Mouse (Mus musculus) heart, postnatal 10 days (tissue): ENCODE measurements at regions not wholly inside any gene's neighbourhood (a gene's known extent, or its start where the extent isn't known, plus 50 kb on each side); places are given as distances from the start of the nearest gene placed in this dataset.

Experiments
- DNase-seq, 2 experiments: peaks; one replicate each; pipeline ENCODE4 v3.0.0; 2021
- intact Hi-C: fragments of 180-260 bp; cut with DNase I; formaldehyde crosslinking; loops from one replicate; pipeline ENCODE4 v1.15.1; 2025

GRCm38 (mm10) chr5:149906927-149907326, 111.5 kb upstream of the Rxfp2 start:
- no peak for DNase-seq

GRCm38 (mm10) chr5:149908376-149909078, 109.9 kb upstream of the Rxfp2 start:
- intact Hi-C loops = no loop called here
- peak; percentile 25 to 26 for DNase-seq

More at GRCm38 (mm10) chr5:149906927-149907326, 111.5 kb upstream of the Rxfp2 start:
- intact Hi-C loops = no loop called here

DNA sequence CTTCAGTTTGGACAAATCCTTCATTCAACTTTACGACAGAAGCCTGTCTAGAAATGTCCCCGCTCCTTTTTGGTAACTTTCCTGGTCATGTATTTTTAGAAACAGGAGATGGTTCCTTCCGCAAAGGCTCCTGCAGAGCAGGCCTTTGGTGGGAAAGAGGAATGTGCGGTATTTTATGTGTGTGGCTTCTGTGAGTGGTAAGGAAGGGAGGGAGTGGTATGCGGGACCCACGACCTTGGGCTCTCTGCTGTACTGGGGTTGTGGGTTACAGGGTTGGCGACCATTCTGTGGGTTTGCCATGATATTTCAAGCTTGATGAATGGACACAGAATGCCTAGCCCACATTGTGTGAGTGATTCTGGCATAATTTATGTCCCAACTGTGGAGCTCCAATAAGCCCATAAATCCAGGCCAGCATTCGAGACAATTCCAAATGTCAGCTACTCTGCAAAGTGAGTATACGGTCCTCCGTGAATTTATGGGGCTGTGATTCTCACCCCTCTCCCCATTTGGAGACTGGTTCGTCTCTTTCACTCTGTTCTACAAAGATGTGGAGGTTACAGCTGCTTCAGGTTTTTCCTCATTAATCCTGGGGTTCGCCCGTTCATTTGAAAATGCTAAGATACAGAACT, 109.3 kb upstream of the Rxfp2 start:
- peak; percentile 4 to 23 for DNase-seq

GRCm38 (mm10) chr5:149909971-149910370, 108.5 kb upstream of the Rxfp2 start:
- intact Hi-C loops = no loop called here
- no peak for DNase-seq

More for the DNA sequence above, 109.3 kb upstream of the Rxfp2 start:
- intact Hi-C loops = no loop called here

DNA sequence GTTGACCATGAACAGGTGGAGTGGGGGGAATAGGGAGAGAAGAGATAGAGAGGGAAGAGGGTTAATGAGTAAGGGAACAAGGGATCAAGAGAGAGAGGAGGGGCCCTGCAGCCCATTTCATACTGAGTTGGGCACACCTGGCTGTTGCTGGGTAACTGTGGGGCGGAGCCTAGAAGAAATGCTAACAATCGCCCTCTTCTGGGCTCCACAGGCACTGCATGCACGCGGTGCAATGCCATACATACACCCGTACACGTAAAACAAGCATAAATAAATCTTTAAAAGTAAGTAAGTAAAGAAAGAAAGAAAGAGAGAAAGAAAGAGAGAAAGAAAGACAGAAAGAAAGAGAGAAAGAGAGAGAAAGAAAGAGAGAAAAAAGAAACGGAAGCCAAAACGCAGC, 106.5 kb upstream of the Rxfp2 start:
- intact Hi-C loops = no loop called here
- DNase-seq = no peak

DNA sequence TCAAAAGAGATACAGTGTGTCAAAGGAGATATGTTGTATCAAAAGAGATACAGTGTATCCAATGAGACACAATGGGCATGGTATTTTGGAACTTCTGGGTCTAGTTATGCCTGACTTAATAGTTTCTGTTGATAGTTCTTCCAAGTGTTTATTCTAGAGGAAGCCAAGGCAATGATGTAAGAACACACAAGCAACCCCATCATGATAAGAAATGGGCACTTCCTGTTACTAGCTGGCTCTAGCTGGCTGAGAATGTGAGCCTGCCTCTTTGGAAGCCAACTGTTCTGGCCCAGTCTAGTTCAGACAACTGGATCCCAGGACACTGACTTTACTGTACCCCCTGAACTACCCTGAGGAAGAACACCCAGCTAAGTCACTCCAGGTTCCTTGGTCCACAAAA, 102.7 kb upstream of the Rxfp2 start:
- DNase-seq = no peak
- intact Hi-C loops = loop anchor here (2.0 to 5.0 kb wide), 2 partner anchors 67 to 107 kb away; no protein-coding TSS in a partner anchor

DNA sequence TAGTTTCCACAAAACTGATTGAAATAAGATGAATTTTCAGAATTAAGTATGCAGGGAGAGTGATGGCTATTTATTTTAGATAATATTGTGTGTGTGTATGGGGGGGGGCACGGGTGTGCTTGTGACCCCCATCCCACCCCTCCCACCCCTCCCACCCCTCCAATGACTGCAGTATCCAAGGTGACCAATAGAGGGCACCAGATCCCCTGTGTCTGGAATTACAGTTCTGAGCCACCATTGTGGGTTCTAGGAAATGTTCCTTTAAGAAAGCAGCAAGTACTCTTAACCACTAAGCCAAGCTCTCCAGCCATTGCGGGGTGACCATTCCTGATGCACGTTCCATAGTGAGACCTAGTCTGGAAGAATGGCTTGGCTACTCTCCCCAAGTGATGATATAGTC, 101.1 kb upstream of the Rxfp2 start:
- intact Hi-C loops = loop anchor here (2.0 to 5.0 kb wide), 2 partner anchors 65 to 105 kb away; no protein-coding TSS in a partner anchor
- DNase-seq = peak in 1 of 2 experiments; percentile 11

- no peak for DNase-seq
- intact Hi-C loops = loop anchor here (5.0 kb wide), 1 partner anchor 103 kb away; no protein-coding TSS in a partner anchor
Observed at GRCm38 (mm10) chr5:149919097-149919496, 99.4 kb upstream of the Rxfp2 start.

GRCm38 (mm10) chr5:149920326-149920725, 98.1 kb upstream of the Rxfp2 start:
- intact Hi-C loops = no loop called here
- no peak for DNase-seq

DNA sequence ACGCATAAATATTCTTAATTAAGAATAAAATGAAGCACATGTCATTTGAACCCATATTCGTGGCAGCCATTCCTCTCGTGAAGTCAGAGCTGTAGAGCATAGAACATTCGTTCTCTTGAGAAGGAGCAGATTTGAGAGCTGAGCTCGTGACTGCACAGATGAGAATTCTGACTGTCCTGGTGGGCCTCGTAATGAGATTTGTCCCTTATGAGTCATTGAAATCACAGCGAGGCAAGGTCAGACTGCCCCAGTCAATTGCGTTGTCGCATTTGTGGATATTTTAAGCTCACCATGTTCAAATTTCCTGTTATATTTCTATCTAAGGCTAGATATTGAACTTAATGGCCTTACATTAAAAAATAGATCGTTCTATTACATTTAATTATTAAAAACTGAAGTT, 94.0 kb upstream of the Rxfp2 start:
- intact Hi-C loops = no loop called here
- no peak for DNase-seq

DNA sequence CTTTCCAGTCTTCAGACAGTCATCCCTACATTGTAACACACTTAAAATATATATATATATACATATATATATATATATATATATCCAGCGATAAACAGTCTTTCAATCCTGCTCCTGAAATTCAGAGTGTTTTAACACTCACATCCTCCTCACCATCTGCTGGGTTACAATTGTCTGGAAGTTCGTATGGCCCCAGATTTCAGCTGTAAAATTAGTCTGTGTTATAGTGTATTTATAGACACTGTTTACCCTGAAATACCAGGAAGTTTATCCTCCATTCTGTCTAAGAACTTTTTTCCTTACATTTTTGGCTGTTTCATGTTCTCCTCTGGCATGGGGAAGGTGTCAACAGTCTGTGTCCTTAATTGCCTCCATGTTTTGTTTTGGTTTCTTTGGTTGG, 91.7 kb upstream of the Rxfp2 start:
- DNase-seq = no peak
- intact Hi-C loops = no loop called here

DNA sequence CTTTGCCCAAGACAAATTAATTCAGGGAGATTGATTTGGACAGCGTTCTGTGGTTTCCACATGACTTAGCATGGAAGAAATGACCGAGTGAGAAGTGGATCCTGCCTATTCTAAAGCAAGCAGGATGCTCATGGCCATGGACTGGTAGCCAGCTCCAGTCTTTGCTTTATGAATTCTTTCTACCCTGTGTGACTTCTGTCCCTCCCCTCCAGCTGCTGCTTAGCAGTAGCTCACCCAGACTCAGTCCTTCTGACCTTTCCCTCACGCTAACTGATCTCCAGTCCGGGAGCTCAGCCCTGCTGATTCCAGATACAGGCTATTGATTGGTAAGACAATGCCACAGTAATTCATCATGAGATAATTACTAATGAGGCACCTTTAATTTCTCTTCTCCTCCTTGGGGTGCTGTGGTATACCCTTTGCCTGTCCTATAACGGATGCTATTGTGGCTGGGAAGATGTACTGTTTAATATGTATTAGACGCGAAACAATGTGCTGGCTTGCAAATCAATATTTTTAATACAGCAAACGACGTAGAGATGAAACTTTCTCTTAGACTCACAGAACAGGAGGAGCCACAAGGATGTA, 86.8 kb upstream of the Rxfp2 start:
- no peak for DNase-seq
- intact Hi-C loops = no loop called here

DNA sequence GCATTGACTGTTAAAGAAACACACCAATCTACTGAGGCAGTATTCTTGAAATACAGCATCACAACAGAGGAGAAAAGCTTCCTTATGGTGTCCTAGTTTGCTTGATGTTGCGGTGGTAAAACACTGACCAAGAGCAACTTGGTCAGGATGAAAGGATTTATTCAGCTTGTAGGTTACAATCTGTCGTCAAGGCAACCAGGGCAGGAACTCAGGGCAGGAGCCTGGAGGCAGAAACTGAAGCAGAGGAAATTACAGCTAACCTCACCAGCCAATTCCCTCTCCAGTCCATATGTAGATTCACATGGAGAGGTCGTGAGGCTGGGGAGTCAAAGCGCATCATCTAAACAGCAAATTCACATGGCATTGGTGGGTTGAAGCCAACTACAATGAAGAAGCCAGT, 86.3 kb upstream of the Rxfp2 start:
- no peak for DNase-seq

GRCm38 (mm10) chr5:149945651-149946050, 72.8 kb upstream of the Rxfp2 start:
- intact Hi-C loops = no loop called here
- DNase-seq = peak; percentile 13 to 20

More for the DNA sequence above, 86.3 kb upstream of the Rxfp2 start:
- intact Hi-C loops = no loop called here

DNA sequence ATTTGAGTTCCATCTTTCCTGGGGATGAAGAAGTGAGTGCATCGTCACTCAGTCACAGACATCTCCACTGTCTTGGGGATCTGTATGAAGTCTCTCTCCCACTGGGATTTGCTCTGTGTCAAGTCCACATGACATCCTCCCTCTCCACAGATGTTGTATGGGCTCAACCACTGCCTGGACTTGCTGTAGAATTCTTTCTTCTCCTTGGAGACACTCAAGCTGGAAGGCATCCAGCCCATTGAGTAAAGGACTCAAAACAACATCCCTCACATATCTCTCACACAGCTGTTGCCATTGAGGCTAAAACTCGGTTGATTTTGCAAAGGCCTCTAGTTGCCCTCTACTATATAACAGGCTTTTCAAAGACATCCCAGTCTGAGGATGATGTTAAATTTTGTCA, 71.0 kb upstream of the Rxfp2 start:
- peak; percentile 74 to 76 for DNase-seq
- intact Hi-C loops = no loop called here

- intact Hi-C loops = no loop called here
Observed at GRCm38 (mm10) chr5:149956931-149957330, 61.5 kb upstream of the Rxfp2 start.

DNA sequence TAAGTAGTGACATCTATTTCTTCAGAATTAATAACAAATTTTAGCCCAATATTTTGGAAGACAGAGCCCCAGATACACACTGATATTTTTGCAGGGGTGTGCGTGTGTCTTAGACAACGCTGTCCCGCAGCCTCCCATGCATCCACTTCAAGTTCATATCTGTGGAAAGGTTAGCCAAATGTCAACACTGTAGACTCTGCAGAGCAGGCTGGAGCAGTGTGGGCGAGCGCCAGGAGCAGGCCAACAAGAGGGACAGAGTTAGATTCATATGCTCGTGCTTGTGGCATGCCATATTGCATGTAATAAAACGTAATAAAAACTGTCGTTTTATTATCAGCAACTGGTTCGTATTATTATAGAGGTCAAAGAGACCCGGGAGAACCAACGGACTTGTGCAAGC, 57.3 kb upstream of the Rxfp2 start:
- intact Hi-C loops = no loop called here
- peak; percentile 61 to 65 for DNase-seq

More at GRCm38 (mm10) chr5:149956931-149957330, 61.5 kb upstream of the Rxfp2 start:
- no peak for DNase-seq

DNA sequence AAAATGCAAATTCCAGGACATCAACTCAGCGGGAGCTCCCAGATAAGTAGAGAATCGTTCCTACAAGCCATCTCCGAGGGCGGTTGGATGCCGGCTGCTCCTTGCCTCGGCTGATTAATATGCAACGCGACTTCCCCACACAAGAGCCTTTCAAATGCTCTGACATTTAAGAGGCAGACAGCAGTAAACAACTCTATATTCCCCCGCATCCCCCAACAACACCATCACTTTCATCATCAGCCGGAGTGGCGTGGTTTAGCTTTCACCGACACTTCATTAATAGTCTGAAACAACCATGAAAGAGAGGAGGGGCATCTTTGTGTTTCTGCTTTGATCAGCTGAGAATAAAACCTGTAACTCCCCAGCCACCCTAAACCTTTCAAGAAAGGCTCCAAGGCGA, 53.7 kb upstream of the Rxfp2 start:
- intact Hi-C loops = no loop called here
- no peak for DNase-seq
